Mouse (Mus musculus) kidney, postnatal 10 days (tissue): ENCODE measurements around the gene Nipal1.

Experiments used
- DNase-seq: peaks from one replicate; pipeline ENCODE4 v3.0.0; 2021; ENCODE audit warnings: mixed read lengths

Gene Nipal1

GRCm38 (mm10) chr5:72666428-72666827 lies 18.8 kb downstream of the Nipal1 start:
- no peak for DNase-seq

- DNase-seq = no peak
Observed at GRCm38 (mm10) chr5:72668351-72668750, 20.8 kb downstream of the Nipal1 start.

GRCm38 (mm10) chr5:72671017-72671699 lies 23.6 kb downstream of the Nipal1 start:
- DNase-seq = no peak

- no peak for DNase-seq
Observed at GRCm38 (mm10) chr5:72674994-72675542, 27.5 kb downstream of the Nipal1 start.

- no peak for DNase-seq
Observed at GRCm38 (mm10) chr5:72681451-72681850, 33.9 kb downstream of the Nipal1 start.

- DNase-seq = no peak
Observed at GRCm38 (mm10) chr5:72689556-72689955, 42.0 kb downstream of the Nipal1 start.

GRCm38 (mm10) chr5:72690516-72690915 lies 42.9 kb downstream of the Nipal1 start:
- DNase-seq = no peak

- DNase-seq = no peak
Observed at GRCm38 (mm10) chr5:72694684-72695083, 47.1 kb downstream of the Nipal1 start.

- DNase-seq = no peak
Observed at GRCm38 (mm10) chr5:72696491-72696890, 48.9 kb downstream of the Nipal1 start.

- no peak for DNase-seq
Observed at GRCm38 (mm10) chr5:72698343-72698742, 50.7 kb downstream of the Nipal1 start.

GRCm38 (mm10) chr5:72698818-72699499 lies 51.4 kb downstream of the Nipal1 start:
- DNase-seq = no peak

GRCm38 (mm10) chr5:72699500-72699818 lies 51.9 kb downstream of the Nipal1 start:
- no peak for DNase-seq

- no peak for DNase-seq
Observed at GRCm38 (mm10) chr5:72702202-72702601, 54.6 kb downstream of the Nipal1 start.

- DNase-seq = no peak
Observed at GRCm38 (mm10) chr5:72706095-72706494, 58.5 kb downstream of the Nipal1 start.

- DNase-seq = no peak
Observed at GRCm38 (mm10) chr5:72706722-72707121, 59.1 kb downstream of the Nipal1 start.

GRCm38 (mm10) chr5:72709451-72709850 lies 61.9 kb downstream of the Nipal1 start:
- no peak for DNase-seq

- no peak for DNase-seq
Observed at GRCm38 (mm10) chr5:72709976-72710375, 62.4 kb downstream of the Nipal1 start.

GRCm38 (mm10) chr5:72710572-72711278 lies 63.1 kb downstream of the Nipal1 start:
- DNase-seq = peak; percentile 82

GRCm38 (mm10) chr5:72720587-72720986 lies 73.0 kb downstream of the Nipal1 start:
- no peak for DNase-seq
